Mouse (Mus musculus) ovary, adult 18-20 months (tissue): Measurements from ENCODE around the gene Rnf168.

Experiments
- DNase-seq: peaks from one replicate; pipeline ENCODE4 v3.0.0; 2022; ENCODE audit warnings: low spot score, mixed read lengths

The Rnf168 gene

DNA sequence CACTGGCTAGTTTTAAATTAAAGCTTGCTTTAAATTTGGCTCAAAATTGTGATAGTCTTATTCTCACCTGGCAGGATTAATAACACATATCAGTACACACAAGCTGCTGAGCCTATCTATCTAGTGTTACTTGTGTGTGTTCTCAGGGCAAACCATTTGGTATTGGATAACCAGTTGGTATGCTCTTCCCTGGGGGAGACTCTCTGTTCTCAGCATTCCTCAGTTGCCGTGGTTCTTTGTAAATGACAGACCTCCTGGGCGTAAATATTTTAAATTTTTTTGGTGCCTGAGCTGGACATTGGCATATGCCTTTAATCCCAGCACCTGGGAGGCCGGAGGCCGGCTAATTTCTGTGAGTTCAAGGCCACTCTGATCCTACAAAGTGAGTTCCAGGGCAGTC is 35.6 kb downstream of the Rnf168 start:
- DNase-seq, result no peak

DNA sequence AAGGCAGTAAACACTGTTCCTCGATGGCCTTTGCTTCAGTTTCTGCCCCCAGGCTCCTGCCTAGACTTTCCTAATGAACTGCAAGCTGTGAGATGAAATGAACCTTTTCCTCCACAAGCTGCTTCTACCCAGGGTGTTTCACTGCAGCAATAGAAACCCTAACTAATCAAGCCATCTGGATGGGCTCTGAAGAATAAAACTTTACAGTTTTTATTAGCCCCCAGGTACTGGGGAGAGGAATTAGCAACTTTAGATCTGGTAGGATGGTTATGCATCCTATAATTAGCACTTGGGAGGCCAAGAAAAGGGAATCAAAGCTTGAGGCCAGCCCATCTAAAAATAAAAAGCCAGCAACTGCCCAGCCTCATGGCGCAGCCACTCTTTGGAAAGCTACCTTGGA is 39.3 kb downstream of the Rnf168 start:
- DNase-seq, result no peak

DNA sequence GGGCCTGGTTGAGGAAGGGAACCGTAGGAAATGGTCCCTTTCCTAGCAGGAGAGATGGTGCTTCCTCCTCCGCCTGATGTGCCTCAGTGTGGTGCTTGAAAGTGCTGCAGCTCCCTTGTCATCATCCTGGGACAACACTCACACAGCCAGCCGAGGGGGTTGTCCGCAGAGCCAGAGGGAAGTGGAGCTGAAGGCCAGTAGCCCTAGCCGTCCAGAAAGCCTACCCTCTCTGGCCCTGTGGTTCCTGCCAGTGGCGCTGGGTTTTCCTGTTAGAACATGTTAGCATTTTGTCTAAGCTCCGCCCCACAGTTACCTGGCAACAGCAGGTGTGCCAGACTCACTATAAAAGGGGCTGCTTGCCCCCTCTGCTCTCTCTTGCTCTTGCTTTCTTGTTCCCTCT is 46.7 kb downstream of the Rnf168 start:
- no peak for DNase-seq

DNA sequence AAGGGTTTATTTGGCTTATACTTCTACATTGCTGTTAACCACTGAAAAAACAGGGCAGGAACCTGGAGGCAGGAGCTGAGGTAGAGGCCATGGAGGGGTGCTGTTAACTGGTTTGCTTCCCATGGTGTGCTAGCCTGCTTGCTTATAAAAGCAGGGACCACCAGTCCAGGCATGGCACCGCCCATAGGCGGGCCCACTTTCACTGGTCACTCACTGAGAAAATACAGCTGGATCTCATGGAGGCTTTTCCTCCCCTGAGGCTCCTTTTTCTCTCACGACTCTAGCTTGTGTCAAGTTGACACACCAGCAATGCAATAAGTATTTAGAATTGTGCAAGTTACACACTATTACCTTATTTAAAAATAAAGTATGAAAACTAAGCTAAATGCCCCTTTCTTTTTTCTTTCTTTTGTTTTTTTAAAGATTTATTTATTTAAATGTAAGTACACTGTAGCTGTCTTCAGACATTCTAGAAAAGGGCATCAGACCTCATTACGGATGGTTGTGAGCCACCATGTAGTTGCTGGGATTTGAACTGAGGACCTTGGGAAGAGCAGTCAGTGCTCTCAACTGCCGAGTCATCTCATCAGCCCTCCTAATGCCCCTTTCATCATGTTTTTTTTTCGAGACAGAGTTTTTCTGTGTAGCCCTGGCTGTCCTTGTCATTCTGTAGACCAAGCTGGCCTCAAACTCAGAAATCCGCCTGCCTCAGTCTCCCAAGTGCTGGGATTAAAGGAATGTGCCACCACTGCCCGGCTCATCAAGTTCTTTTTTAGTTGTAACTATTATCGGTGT is 53.8 kb downstream of the Rnf168 start:
- no peak for DNase-seq

DNA sequence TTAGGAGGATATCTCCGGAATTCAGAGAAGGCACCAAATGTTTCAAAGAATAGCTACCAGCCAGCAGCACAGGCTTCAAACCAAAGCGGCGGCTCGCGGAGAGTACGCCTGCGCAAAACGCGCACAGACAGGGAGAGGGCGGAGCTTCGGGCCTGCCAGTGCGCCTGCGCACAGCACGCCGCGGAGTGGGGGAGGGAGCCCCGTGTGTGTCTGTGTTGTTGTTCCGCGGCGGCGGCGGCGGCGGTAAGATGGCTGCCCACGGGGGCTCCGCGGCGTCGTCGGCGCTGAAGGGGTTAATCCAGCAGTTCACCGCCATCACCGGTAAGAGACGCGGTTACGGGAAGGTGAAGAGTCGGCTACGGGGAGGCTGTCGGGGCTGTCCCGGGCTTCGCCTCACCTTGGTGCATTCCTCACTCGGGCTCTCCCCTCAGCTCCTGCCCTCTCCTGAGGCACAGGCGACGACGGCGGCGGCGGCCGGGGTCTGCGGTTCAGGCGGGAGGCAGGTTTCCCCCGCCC is 54.8 kb downstream of the Rnf168 start, which contains the start of gene Ubxn7:
TSS of gene Ubxn7 (plus strand) at position 218 of the 516 bp plus-strand sequence.
- DNase-seq, result peak; percentile 94

DNA sequence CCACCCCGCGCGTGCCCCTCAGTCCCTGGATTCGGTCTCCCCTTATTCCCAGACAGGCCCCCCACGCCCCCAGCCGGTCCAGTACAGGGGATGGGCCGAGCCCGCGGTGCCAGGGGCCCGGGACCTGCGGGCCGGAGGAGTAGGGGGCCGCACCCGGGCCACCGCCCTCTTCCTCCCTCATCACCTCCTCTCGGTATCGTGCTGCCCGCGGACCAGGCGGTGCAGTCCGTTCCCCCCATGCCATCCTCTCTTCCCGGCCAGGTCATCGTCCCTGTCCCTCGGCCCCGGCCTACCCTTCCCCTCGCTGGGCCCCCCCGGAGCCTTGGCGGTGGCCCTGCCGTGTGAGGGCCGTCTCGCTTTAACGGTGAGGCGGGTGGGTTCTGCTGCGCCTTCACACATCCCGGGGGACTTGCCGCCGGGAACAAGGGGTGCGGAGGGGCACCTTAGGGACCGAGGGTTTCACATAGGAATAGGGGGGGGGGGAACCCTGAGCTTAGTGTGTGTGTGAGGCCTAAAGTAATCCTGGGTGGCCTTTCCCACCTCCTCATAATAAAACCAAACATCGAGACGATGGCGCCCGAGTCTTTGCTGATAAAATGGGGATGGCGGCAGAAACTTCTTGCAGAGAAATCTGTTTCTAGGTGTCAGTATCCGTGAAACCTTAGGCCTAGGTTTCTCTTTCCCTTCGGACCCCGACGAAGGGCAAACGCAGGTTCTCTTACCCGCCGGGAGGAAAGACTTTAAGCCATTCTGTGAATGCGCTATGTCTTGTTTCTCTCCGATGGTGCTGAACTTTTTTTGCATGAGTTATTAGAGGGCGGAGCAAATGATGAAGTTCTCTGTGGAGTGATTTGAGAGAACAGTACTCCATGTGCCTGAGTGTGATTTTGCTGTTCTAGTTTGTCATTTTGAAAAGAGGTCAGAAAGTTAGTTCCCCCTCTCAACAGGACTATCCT is 55.6 kb downstream of the Rnf168 start:
- peak; percentile 15 for DNase-seq

DNA sequence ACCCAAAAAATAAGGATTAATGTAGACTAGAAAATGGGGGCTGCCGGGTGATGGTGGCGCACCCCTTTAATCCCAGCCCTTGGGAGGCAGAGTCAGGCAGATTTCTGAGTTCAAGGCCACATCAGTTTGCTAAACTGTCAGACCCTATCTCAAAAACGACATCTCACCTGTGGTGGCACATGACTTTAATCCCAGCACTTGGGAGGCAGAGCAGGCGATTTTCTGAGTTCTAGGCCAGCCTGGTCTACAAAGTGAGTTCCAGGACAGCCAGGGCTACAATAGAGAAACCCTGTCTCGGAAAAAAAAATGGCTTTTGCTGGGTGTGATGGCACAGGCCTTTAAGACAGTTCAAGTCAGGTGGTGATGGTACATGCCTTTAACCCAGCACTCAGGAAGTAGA is 57.9 kb downstream of the Rnf168 start:
- DNase-seq, result no peak

DNA sequence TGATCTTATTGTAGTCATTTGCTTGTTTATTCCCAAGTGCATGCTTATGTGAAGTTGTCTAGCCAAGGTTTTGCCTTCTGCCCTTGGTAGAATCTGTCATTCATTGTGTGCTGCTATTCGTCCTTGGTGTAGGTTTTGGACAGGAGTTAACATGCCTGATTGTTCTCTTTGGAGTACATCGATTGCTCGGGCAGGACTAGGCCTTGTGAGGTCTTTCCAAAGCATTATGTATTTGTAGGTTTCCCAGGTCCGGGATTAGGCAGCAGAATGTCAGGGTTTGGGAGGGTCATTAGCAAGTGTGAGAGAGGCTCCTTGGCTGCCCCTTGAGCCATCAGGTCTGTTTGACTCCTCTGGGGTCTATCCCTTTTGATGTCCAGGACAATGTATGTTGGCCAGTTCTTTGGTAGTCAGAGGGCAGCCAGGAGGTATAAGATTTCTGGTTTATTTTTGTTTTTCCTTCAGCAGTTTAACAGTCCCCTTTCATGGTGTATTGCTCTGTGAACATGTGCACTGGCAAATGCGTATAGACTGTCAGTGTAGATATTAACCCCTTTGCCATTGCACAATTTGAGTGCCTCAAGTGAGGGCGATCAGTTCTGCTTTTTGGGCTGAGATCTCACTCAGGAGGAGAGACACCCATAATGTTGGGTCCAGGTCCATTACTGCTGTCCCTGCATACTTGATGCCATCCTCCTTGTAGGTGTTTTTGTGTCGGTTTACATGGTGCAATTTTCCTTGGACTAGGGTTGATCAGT is 58.9 kb downstream of the Rnf168 start:
- no peak for DNase-seq

DNA sequence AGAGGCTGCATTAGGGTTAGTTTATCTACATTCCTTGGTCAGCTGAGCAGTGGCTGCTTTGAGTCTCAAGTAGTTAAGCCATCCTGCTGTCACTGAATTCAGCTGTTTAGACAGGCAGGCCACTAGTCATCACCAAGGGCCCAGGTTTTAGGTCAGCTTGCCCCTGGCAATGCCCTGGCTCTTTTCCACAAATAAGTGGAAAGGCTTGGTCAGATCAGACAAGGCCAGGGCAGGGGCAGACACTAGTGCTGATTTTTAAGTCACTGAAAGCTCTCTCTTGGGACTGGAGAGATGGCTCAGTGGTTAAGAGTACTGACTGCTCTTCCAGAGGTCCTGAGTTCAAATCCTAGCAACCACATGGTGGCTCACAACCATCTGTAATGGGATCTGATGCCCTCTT is 59.7 kb downstream of the Rnf168 start:
- DNase-seq, result peak; percentile 28

DNA sequence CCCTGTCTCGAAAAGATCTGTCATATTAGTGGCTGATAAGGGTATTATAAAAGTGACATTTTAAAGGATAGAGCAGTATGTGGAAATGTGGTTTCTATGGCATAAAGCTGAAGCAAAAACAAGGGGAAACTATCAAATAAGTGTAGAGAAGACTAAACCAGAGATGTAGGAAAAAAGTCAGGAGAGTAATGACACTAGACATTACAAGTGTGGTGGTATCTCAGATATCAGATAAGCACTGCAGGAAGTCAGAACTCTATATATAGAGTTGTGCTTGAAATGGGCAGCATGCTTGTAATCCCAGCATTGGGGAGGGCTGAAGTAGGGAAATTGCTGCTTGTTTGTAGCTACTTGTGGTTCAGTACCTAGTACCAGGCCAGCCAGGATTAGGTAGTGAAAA is 63.2 kb downstream of the Rnf168 start:
- no peak for DNase-seq

DNA sequence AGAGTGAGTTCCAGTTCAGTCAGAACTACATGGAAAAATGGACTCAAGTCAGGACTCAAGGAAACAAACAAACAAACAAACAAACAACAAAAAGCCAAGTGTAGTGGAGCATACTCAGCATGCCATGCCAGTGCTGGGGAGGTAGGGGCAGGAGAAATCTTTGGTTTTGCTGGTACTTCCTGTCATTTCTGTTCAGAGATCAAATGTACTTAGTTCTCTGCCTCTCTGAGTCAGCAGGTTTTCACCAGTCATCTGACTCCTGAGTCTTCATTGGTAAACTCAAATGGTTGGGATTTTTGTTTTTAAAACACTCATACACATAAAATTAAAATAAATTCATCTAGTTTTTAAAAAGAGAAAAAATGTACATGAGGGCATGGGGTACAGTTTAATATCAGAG is 68.3 kb downstream of the Rnf168 start:
- DNase-seq, result no peak

DNA sequence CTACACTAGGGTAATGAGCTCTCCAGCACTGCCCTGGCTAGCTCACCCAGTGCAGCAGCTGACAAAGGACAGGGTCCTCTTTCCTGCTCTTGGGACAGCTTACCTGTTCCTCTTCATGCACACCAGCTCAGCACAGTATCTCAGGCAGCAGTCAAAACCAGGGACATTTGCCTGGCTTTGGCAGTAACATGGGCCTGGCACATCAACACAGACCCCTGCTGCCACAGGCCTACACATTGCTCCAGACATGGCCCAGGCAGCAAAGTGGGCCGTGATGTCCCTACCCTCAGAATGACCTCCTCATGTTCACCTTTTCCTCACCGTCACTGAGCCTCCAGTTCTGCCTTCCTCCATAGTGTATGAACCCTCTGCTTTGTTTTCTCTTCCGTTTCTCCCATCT is 73.5 kb downstream of the Rnf168 start:
- no peak for DNase-seq
